Mouse (Mus musculus) embryo, embryonic 10.5 days (tissue): ENCODE measurements around the gene Prpf3.
"Not testable (repeated sequence)": the region's sequence is repeated elsewhere in the genome, so short reads cannot be mapped to it uniquely, and the experiment has no call there.

Experiments used
- DNase-seq: peaks from one replicate; pipeline ENCODE4 v3.0.0-alpha.2; 2015; ENCODE audit warnings: low spot score

Gene Prpf3

DNA sequence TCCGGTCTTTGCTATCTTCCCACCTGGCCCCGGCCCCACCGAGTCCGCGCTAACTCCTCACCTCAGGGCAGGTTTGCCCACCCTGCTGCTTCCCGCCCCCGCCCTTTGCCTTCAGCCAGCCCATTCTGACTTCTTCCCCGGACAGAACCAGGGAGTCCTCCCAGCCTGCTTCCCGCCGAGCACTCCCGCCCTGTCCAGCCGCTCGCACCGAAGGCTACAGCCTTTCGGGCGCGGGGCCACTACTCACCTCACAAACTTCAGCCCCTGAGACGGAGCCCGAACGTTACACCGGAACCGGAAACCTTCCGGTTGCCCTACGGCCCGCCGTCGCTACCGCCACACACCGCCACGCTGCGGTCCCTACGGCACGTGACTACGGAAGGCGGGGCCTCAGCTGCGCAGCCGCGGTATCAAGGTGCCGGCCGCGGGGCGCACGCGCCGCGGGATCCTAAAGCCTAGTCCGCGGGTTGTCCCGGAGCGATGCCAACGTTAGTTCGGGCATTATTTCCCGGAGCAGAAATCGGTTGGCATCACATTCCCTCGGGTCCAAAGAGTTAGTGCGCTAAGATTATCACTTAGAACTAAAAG is at the start of gene Prpf3:
Gene Prpf3 (minus strand): TSS at position 384 of the 588 bp plus-strand sequence.
- peak; percentile 96 for DNase-seq

DNA sequence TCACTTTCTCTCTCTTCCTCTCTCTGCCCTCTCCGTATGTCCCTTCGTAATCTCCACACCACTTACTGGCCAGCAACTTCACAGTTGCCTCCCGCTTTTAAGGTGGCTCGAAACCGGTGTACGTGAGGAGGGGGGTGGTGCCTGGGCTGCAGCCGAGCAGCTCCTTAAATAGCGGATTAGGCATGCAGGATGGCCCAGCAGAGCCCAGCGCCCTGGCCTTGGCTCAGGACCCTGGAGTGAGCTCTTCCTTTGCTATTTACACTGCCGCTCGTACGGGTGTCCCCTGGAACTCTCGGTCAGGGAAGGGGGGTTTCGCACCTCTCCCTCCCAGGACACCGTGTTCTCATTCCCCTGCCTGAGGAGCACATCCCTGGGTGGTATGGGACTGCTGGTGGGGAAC is 48.9 kb upstream of the Prpf3 start, which contains the start of gene Car14:
Gene Car14 (minus strand): TSS at position 124 of the 400 bp plus-strand sequence.
- peak; percentile 76 for DNase-seq

DNA sequence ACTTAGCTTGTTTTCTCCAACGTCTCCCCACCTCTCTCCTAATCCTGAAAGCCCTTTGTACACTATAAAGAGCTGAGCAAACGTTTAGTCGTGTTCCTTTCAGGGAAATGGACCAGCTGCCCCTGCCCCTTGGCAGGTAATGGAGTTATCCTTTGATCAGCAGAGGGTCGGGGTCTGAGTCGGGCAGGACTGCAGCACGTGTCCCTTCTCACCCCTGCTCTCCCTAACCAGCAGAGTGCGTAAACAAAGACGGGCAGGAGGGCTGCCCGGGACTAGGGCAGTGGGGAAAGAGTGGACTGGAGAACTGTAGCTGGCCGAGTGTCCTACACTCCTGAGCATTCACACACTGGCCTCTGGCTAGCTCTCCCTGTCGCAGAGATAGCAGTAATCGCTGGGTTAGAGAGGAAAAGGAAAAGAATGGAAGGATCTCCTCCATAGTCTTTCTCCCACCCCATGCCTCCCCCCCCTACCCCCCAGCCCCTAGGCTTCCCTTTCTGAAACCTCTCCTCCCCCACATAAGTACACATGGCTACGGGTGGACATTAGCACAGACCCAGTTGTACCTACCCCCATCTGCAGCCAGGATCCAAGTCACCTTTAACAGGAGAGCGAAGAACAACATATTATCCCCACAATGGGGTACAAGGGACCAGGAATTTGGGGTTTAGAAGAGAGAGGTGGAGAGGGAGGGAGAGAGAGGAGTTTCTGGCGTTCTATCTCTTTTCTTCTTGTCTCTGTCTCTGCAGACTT is 48.2 kb upstream of the Prpf3 start:
- DNase-seq, result peak; percentile 71

DNA sequence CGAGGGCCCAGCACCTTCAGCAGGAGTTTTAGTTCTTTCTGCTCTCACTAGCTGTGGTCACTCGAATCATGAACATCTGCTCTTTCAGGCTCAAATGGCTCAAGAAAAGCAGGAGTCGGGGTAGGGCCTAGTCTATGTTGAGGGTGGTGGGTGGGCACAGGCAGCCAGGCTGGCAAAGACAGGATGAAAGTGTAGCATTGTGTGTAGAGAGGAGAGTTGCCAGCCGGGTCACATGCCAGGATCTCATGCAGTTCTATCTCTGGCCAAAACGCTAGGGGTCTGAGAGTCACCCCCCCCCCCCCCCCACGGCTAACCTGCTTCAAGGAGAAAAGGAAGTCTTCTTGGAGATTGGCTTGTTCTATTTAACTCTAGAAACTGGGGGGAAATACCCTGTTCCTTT is 47.0 kb upstream of the Prpf3 start:
- no peak for DNase-seq

DNA sequence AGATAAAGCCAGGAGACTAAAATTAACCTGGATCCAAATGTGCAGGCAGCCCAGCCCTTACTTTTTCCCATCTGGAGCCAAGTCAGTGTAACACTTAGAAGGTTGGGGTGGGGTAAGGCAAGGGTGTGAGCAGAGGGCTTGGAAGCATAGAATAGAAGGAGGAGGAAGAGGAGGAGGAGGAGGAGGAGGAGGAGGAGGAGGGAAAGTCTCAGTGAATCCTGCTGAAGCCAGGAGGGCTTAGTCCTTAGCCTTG is 46.6 kb upstream of the Prpf3 start:
- no peak for DNase-seq

DNA sequence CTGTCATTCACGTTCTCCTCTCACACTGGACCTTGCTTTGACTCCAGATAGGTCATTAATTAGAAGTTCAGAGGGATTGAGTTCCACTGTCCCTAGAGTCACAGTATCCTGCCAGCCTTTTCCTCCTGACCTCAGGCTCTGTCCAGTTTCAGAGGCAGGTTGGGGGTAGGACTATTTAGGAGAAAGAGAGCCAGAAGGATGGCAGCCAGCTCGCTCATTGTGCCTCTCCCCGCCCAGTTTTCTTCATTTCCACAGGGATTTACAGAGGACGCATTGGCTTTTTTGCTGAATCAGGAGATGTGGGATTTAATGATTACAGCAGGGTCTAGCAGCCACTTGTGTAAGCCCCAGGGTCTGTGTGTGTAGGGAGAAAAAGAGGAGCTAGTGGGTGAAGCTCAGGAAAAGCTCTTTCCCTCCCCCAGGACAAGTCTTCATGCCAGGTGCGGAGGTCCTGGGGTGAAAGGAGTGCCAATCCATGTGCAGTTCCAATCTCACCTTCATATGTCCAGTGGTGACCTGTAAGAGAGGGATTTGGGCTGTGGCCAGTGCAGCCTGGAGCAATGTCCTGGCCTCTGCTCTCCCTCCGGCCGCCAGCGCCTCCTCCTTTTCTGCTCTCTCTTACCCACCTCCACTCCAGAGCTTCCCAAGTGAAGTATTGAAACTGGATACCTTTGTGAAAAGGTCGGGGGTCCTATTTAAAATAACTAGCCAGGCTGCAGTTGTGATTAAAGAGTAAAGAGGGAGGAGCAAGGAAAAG is 46.1 kb upstream of the Prpf3 start:
- no peak for DNase-seq

DNA sequence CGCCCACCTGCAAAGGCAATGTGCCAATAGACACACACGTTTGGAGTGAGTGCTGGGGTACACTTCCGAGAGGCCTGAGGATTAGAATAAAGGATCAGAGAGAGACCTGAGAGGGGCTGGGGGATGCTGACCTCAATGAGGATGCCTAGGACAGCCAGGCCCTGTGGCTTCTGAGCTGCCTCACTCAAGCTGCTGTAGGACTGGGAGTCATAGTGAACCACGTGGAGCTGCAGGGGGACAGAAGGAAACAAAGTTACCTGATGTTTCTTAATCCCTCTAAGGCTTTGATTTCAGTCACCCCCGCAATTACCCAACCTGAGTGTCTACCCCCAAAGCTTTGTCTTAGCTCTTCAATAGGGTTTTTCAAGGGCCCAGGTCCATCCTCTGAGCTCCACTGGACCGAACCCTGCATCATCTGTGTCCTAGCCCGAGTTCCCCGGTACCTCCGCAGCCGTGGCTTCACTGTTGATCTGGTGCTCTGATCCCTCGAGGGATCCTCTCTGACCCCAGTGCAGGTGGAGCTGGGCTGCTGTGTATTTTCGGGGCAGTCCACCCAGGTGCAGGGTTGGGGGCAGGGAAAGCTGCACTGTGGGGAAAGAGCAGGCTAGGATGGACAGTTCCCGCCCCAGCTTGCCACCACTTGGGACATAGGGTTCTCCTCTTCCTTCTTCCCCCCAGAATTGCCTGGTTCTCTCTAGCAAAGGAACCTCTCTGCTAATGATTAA is 44.3 kb upstream of the Prpf3 start:
- no peak for DNase-seq

DNA sequence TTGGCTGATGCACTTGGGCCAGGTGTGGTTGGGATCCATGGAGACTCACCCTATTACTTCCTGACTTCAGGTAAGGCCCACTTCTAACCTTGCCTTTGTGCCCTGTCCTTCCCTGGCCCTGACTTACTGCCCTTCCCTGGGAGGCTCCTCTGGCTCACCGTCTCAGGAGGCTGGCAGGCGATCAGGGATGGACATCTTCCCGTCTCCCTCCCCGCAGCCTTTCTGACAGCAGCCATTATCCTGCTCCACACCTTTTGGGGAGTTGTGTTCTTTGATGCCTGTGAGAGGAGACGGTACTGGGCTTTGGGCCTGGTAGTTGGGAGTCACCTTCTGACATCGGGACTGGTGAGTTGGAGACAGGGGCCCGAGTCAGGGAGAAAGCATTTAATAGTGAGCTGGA is 39.8 kb upstream of the Prpf3 start:
- not testable (repeated sequence) for DNase-seq

DNA sequence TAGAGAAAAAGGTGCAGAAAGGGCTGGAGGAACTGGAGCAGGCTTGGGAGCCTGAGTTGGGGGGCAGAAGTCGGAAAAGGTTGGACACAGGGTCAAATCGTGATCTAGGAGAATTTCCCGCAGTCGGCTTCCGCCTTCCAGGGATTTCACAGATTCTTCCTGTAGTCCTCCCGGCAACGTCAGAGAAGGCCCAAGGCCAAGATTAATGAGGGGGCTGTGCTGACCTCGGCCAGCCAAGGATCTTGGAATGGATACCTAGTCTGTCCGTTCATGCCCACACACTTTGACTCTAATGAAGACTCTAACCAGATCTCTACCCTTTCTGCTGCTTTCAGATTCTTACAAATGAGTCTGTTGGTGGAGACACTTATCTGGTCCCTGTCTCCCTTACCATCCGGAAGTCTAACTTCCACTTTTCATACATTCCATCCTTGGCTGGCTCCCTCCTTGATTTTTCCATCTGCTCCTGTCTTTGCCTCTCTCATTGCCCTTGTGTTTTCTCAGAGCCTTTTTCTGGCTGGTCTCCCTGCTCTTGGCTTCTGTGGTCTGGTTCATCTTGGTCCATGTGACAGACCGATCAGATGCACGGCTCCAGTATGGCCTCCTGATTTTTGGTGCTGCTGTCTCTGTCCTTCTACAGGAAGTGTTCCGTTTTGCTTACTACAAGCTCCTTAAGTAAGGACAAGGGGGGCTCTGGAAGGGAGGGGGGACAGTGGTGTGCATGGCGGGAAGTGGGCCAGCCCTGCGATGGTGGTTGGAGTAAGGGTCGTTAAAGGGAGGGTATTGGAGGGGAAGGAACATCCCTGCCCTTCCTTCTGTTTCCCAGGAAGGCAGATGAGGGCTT is 38.9 kb upstream of the Prpf3 start:
- DNase-seq, result peak; percentile 74

DNA sequence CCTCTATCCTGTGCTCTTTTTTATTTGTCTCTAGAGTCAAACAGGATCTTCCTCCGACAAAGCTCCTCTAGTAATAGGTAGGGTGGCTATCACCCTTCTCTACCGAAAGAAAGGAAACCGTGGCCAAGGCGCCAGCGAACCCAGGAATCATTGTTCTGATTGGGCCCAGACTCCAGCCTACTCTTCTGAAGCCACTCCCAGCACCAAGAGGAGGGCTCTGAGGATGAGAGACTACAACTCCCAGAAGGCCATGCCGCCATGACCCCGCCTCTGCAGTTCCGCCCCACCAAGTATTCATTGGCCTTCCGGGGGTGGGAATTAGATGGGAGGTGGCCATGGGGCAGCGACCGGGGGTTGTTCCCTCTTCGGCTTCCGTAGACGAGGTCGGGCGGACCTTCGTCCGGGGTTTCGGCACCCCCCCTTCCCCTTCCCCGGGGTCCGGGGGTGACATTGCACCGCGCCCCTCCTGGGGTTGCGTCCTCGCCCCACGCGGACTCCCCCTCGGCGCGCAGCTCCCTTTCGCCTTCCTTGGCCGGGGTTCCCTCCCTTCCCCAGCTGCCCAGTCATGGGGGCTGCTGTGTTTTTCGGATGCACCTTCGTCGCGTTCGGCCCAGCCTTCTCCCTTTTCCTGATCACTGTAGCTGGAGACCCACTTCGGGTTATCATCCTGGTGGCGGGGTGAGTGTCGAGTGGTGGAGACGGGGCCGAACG is 38.1 kb upstream of the Prpf3 start, which contains the start of gene Aph1a:
Gene Aph1a (plus strand): TSS at position 364 of the 711 bp plus-strand sequence.
- peak; percentile 98 for DNase-seq

DNA sequence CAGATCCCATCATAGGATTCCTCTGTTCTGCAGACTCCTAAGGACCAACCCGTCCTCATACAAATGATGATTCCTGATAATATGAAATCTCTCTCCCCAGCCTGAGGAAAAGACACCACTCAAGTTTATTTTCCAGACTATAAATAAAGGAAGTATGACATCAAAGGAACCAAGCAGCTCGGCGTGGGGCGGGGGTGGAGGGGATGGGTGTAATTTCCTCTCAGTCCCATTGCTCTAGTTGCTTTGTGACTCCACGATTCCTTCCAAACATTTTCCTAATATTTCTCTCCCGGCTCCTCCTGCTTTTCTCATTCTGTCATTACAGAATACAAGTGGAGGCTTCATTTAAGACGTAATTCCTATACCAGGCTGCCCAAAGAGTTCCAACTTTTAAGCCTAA is 37.4 kb upstream of the Prpf3 start:
- no peak for DNase-seq

DNA sequence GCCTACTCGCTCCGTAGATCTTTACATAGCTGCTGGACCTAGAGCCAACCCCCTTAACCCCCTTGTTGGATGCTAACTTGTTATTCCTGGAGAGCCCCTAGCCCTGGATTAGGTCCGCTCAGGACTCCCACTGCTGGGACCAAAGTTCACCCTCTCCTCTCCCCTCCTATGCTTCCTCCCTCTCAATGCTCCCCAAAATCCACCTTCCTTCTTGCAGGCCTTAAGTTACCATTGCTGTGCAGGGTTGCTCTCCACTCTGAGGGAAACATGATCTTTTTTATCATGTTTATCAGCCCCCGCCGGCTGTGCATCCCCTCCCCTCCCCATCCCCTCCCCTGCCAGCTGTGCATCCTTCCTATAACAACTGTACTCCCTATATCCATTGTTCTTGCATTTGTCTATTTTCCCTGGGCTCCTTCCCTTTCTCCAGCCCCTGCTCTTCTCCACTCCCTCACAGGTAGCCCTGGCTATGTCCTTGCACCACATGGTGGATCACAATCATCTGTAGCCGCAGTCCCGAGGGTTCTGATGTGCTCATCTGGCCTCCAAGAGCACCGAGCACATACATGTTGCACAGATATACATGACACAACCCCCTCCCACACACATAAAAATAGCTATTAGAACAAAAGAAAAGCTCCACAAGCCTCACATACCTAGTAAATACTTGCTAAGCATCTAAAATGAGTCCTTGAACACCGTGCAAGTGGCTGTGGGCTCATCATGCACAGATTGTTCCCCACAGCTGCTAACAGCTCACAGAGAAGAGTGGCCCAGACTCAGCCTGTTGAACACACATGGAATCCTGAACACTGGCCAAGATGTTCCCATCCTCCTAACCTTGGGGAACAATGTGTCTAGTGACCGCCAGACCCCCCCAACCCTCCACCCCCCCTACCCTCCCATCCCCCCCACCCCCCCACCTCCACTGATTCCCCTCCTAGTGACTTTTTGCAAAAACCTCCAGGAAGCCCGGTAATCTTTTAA is 36.7 kb upstream of the Prpf3 start:
- DNase-seq, result peak; percentile 37

DNA sequence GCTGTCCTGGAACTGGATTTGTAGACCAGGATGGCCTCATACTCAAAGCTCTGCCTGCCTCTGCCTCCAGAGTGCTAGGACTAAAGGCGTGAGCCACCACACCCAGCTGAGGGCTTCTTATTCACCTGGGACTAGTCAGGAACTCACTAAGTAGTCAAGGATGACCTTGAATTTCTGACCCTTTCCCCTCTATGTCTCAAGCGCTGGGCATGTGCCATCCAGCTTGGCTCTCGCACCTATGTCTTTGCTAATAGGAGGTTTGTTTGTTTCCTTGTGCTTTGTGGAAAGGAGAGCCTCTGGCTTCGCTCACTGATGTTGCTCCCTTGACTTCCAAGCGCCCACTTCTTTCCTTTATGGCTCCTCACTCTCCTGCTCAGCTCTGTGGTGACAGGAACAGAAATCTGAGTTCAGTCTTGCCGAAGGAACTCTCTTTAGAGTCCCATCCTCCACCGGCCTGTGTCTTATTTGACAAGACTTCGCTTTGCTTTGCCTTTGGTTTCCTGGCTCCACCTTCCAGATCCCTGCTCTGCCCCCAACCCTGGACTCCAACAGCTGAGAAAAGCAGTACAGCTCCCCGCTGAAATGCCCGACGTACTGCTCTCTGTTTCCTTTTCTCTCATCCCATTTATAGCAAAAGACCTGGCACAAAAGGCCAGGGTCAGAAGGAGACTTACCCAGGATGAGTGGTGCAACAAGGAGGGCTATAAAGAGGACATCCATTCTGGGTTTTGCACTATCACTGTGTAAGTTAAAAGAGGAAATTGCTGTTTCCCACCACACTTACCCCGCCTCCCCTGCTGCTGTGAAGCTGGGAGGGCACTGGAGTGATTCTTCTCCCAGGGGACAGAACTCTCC is 35.8 kb upstream of the Prpf3 start, which contains the start of gene BC028528:
Gene BC028528 (minus strand): TSS at position 795 of the 855 bp plus-strand sequence.
- peak; percentile 66 for DNase-seq

DNA sequence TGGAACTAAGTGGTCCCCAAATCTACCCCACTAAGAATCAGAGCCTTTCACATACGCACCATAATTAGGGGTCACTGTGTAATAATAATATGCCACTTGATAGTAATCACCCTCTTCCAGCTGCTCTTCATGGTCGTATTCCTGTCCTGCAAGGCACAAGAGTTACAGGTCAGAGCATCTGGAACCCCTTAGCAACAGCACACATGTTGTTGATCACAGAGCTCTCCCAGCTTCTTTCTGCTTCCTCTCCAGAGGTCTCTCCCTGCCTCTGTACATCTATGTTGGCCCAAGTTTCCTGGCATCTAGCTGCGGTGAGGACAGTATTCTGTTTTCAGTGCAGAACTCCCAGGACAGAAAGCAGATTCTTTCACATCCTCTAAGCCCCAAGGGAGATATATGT is 34.0 kb upstream of the Prpf3 start:
- peak; percentile 56 for DNase-seq

DNA sequence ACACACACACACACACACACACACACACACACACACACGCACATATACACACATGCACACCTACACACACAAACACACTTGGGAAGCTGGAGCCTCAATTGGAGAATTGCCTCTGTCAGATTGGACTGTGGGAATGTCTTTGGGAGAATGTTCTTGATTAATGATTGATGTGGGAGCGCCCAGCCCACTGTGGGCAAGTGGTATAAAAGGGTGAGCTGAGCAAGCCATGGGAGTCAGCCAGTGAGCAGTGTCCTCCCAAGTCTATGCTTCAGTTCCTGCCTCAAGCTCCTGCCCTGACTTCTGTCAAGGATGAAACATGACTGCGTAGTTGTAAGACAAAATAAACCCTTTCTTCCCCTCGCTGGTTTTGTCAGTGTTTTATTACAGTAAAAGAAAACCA is 31.9 kb upstream of the Prpf3 start:
- DNase-seq, result no peak

DNA sequence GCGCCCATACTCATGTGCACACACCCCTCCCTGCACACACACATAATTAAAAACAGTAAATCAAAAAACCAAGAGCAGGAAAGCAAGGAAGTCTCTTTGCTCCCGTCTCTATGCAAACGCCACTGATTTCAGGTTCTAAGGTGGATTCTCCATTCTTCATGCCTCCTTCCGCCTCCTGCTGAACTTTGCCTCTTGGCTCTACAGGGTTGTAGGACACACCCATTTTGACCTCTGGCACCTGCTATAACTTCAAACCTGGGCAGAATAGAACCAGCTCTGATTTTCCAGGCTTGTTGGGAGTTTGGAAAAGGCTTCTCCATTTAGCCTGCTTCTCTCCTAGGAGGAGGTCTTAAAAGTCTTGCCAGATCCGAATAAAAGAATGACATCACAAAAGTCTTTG is 28.7 kb upstream of the Prpf3 start:
- no peak for DNase-seq

DNA sequence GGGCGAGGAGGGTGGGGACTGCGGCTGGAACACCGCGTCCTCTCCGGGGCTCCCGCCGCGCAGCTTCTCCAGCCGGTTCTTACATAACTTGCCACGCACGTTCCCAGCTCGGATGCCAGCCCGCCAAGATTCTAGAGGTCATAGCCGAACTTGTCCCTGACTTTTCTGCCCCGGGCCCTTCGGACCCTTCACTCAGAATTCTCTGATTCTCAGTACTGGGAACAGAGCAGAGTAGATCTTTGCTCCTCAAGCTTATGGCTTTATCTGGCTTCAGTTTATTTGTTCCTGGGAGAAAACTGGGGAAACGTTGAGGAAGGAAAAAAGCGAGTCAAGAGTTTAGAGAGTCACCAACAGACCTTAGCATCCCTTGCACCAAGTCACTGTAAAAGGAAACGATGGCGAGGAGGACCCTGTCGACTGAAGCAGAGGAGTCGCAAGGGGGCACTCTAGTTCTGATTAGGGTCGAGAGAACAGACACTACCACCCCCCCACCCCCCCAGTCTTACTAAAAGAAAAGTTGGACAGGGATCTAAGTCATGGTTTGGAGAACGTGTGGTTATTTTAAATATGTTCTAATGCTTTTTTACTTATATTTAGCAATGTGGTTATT is 27.2 kb upstream of the Prpf3 start:
- DNase-seq, result peak; percentile 89
